9 mouse cellular contexts compared by ENCODE assay signal in the genomic region with DNA sequence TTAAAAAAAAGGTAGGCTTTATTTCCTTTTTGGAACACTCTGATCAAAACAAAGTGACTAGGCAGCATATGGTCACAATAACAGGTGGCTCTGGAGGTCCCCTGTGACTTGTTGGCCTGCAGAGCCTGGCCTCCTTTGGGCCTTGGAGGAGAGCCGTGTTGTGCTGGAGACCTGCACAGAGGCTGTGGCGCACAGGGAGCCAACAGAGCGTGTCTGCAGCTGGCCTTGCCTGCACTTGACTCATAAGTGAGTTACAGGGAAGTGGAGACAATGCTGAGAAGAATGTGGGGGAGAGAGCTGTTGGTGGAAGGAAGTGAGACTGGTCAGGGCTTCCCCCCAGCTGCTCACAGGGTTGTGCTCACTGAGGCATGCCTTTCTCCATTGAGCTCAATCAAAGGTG.
A peak's percentile ranks its signal among the peaks of the same experiment; 100 is the strongest.
DNase-seq lines count a peak whose midpoint lies in the region; ATAC-seq and TF ChIP-seq lines count a peak whose summit lies in the region.
"Had no signal": no experiment of that assay in that cellular context is flagged by ENCODE, and none has a peak within 500 bp of the region (broad histone marks: within the 10 kb centered on the region; RNA-seq: fewer than 3 reads in every experiment).

No protein-coding gene starts in this region.

- no peak overlapping the region for H3K27ac ChIP-seq in heart, embryonic 11.5 days (ENCODE audit: low read depth, low read length)
- no peak overlapping the region for H3K27ac ChIP-seq in limb, embryonic 14.5 days (replicated peaks; ENCODE audit: low read depth, low read length)

- no peaks in the 10 kb centered on the region for H3K4me1 ChIP-seq in heart, embryonic 11.5 days (ENCODE audit: control insufficient read depth, insufficient read depth, low read length)
- H3K4me1 ChIP-seq in limb, embryonic 14.5 days (ENCODE audit: control insufficient read depth, insufficient read depth, low read length), result no peaks in the 10 kb centered on the region; the same call in 1 of the 2 replicates

- H3K4me2 ChIP-seq in heart, embryonic 11.5 days, result no peak overlapping the region
- H3K4me2 ChIP-seq in limb, embryonic 14.5 days (replicated peaks; ENCODE audit: low read depth, low read length, severe bottlenecking), result no peak overlapping the region

- intact Hi-C loops in heart, postnatal 10 days (cut with DNase I), result no loop called here

- no peak for TF ChIP-seq POLR2A in limb, embryonic 14.5 days (IDR thresholded peaks at IDR 0.05; ENCODE audit: borderline replicate concordance, extremely low read depth, insufficient read depth, insufficient read length)

- H3K9ac ChIP-seq in heart, embryonic 11.5 days (ENCODE audit: low read depth, low read length), result no peak overlapping the region
- H3K9ac ChIP-seq in limb, embryonic 14.5 days (ENCODE audit: low read depth, low read length, severe bottlenecking), result no peak overlapping the region

- 54% methylated on average over 3 of the region's 3 CpGs for WGBS in heart, embryonic 11.5 days (ENCODE audit: insufficient replicate concordance)
- 49% methylated on average over 3 of the region's 3 CpGs for WGBS in limb, embryonic 14.5 days

- no peaks in the 10 kb centered on the region for H3K27me3 ChIP-seq in heart, embryonic 11.5 days (ENCODE audit: control insufficient read depth, insufficient read depth, low read length)
- H3K27me3 ChIP-seq in limb, embryonic 14.5 days (ENCODE audit: control insufficient read depth, insufficient read depth, low read length), result no peaks in the 10 kb centered on the region

- peak; percentile 72 to 92 for DNase-seq in heart, adult 18-20 months
- peak; percentile 12 for DNase-seq in CD4-positive helper T cell, adult 2 months (ENCODE audit: low read depth, low spot score)
- DNase-seq in cerebellum, postnatal 10 days, result peak; percentile 23 to 49
- DNase-seq in heart, postnatal 10 days, result peak; percentile 83
- DNase-seq in limb, embryonic 14.5 days (ENCODE audit: low spot score), result peak; percentile 37
- peak; percentile 68 to 84 for DNase-seq in spleen, adult 18-20 months
- no peak for DNase-seq in c-Kit-positive CD71-positive TER-119-positive erythroid progenitor cells, embryonic 14.5 days (ENCODE audit: low spot score)

- no peaks in the 10 kb centered on the region for H3K36me3 ChIP-seq in heart, embryonic 11.5 days (ENCODE audit: control insufficient read depth, insufficient read depth, low read length)
- H3K36me3 ChIP-seq in limb, embryonic 14.5 days (ENCODE audit: control insufficient read depth, insufficient read depth, low read length), result no peaks in the 10 kb centered on the region
- H3K36me3 ChIP-seq: G1E had no signal

- no peaks in the 10 kb centered on the region for H3K9me3 ChIP-seq in heart, embryonic 11.5 days (replicated peaks; ENCODE audit: control insufficient read depth, low read length)
- no peaks in the 10 kb centered on the region for H3K9me3 ChIP-seq in limb, embryonic 14.5 days (ENCODE audit: control insufficient read depth, low read length)

- no peak for ATAC-seq in heart, embryonic 11.5 days (replicated peaks; ENCODE audit: insufficient number of reproducible peaks, low FRiP score, low TSS enrichment)
- no peak for ATAC-seq in limb, embryonic 14.5 days (ENCODE audit: low FRiP score, low read depth)

- no peak overlapping the region for H3K4me3 ChIP-seq in heart, embryonic 11.5 days (ENCODE audit: low read depth, low read length)
- H3K4me3 ChIP-seq in limb, embryonic 14.5 days (replicated peaks; ENCODE audit: low read length), result no peak overlapping the region
